Mouse (Mus musculus): ENCODE data around the gene Itfg2. TPM values are rescaled to one million over a fixed set of nuclear protein-coding genes. Genes with fewer than 3 reads are reported as not detected.
A peak's percentile ranks its signal among the peaks of the same experiment; 100 is the strongest.

Itfg2 gene
- polyA plus RNA-seq, 1 experiment from 2014 or later = 28.4 TPM

DNA sequence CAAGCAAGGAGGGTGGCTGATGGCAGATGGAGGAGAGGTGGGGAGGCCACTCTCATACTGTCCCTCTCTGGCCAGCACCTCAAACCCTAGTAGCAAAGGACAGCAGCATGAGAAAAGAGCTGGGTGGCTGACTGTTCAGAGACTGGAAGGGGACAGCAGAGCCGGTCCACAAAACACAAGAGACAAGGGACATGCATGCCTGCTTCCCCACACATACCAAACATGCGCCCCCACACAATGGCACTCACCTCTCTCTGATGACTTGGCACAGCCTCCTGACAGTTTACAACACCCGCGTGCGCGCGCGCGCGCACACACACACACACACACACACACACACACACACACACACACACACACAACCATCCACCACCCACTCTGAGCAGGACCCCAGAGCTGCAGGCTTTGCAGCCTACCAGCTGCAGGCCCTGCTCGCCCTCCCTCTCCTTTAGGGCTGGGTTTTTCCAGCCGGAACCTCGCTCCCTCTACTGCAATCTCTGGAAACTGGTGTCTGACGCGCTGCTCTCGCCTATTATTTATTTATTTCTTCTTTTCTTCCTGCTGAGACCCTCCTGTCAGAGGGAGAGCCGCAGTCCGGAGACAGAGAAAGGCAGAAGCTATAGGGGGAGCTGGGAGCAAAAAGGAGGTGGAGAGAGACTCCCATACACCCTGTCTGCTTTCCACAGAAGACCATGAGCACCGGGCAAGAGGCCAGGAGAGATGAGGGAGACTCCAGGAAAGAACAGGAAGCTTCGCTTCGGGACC is 25.1 kb downstream of the Itfg2 start:
- H3K36me3 ChIP-seq (ENCODE audit: control insufficient read depth, insufficient read depth, low read length) = no peaks in the 10 kb centered on the region
- no peaks in the 10 kb centered on the region for H3K27me3 ChIP-seq (ENCODE audit: control insufficient read depth, insufficient read depth, low read length)
- WGBS = 28% methylated on average over 19 of the region's 21 CpGs
- peak overlapping the region; percentile 10 to 23; a peak in 2 of 4 replicates for H3K4me3 ChIP-seq (ENCODE audit: control insufficient read depth in 1 of 2, insufficient read depth in 1 of 2, low read depth in 1 of 2, low read length in 2 of 2)
- peaks cover 5 to 13% of the 10 kb centered on the region in 2 experiments; a peak in 3 of 4 replicates for H3K4me1 ChIP-seq (ENCODE audit: control insufficient read depth in 2 of 2, insufficient read depth in 2 of 2, low read length in 2 of 2)
- ATAC-seq (ENCODE audit: insufficient number of reproducible peaks, insufficient read depth, low FRiP score, low read depth) = peak; percentile 51
- H3K27ac ChIP-seq (replicated peaks in 1 of 2; ENCODE audit: control insufficient read depth in 1 of 2, insufficient read depth in 1 of 2, low read depth in 2 of 2, low read length in 2 of 2) = no peak overlapping the region
- H3K4me2 ChIP-seq (ENCODE audit: low read length) = peak overlapping the region; percentile 53
- no peaks in the 10 kb centered on the region for H3K9me3 ChIP-seq (ENCODE audit: control insufficient read depth, low read length)
- peak overlapping the region; percentile 42 for H3K9ac ChIP-seq (ENCODE audit: low read length)

GRCm38 (mm10) chr6:128398996-128399395 is 25.7 kb downstream of the Itfg2 start, which contains the start of gene Nrip2:
TSS of gene Nrip2 (plus strand) at chr6:128399296.
- Histone ChIP-seq H3K27me3 (ENCODE audit: control insufficient read depth, insufficient read depth, low read length) (no peaks in the 10 kb centered on the region), H3K4me3 (ENCODE audit: control insufficient read depth in 1 of 2, insufficient read depth in 1 of 2, low read depth in 1 of 2, low read length in 2 of 2) (peak within 1 kb of the TSS; percentile 10 to 23; a peak in 2 of 4 replicates), H3K36me3 (ENCODE audit: control insufficient read depth, insufficient read depth, low read length) (no peaks in the 10 kb centered on the region), H3K4me2 (ENCODE audit: low read length) (peak within 1 kb of the TSS; percentile 53), H3K9ac (ENCODE audit: low read length) (peak within 1 kb of the TSS; percentile 42), H3K4me1 (ENCODE audit: control insufficient read depth in 2 of 2, insufficient read depth in 2 of 2, low read length in 2 of 2) (peaks cover 5 to 13% of the 10 kb centered on the region in 2 experiments; a peak in 3 of 4 replicates), H3K27ac (replicated peaks in 1 of 2; ENCODE audit: control insufficient read depth in 1 of 2, insufficient read depth in 1 of 2, low read depth in 2 of 2, low read length in 2 of 2) (no peak within 1 kb of the TSS), H3K9me3 (ENCODE audit: control insufficient read depth, low read length) (no peaks in the 10 kb centered on the region)
- no peak for ATAC-seq (ENCODE audit: insufficient number of reproducible peaks, insufficient read depth, low FRiP score, low read depth)
- WGBS = 45% methylated on average over 3 of the region's 3 CpGs

DNA sequence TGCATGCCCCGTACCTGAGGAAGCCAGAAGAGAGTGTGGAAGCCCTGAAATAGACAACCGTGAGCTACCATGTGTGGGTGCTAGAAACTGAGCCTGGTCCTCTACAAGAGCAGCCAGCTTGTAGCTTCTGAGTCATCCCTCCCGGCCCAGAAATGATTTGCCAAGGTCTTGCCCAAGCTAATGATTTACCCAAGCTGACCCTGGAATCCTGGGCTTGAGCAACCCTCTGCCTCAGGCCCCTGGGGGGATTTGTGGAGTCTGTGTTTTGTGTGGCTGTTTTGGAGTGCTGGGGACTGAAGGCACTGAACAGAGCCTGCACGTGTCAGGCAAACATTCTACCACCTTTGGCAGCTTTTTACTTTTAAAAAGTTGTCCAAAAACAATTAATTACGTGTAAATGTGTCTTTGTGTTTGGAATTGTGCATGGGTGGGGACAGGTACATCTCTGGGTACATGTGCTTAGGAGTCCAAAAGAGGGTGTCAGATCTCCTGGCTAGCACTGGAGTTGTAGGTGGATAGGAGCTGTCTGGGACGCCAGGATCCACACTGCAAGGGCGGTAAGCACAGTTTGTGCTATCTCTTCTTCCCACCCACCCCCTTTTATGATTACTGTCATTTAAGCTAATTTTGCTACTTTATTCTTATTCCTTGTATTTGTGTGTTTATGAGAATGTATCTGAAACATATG is 27.0 kb downstream of the Itfg2 start:
- WGBS = 77% methylated on average over 7 of the region's 7 CpGs

DNA sequence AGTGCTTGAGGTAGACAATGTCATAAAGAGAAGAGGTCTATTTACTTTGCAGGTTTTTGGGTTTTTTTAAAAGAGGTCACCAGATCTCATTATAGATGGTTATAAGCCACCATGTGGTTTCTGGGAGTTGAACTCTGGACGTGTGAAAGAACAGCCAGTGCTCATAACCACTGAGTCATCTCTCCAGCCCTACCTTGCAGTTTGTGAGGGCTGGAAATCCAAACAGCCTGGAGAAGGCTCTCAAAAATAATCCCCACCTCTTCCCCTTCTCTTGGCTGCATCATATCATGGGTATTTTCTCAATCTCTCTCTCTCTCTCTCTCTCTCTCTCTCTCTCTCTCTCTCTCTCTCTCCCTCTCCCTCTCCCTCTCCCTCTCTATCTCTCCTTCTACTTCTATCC is 34.0 kb downstream of the Itfg2 start:
- H3K9me3 ChIP-seq (ENCODE audit: control insufficient read depth, low read length) = no peaks in the 10 kb centered on the region
- no peaks in the 10 kb centered on the region for H3K27me3 ChIP-seq (ENCODE audit: control insufficient read depth, insufficient read depth, low read length)
- H3K9ac ChIP-seq (ENCODE audit: low read length) = no peak overlapping the region
- 68% methylated on average over 1 of the region's 1 CpGs for WGBS
- no peaks in the 10 kb centered on the region for H3K36me3 ChIP-seq (ENCODE audit: control insufficient read depth, insufficient read depth, low read length)
- no peaks in the 10 kb centered on the region; a peak in 1 of 4 replicates for H3K4me1 ChIP-seq (ENCODE audit: control insufficient read depth in 2 of 2, insufficient read depth in 2 of 2, low read length in 2 of 2)
- no peak for ATAC-seq (ENCODE audit: insufficient number of reproducible peaks, insufficient read depth, low FRiP score, low read depth)
- H3K4me3 ChIP-seq (ENCODE audit: control insufficient read depth in 1 of 2, insufficient read depth in 1 of 2, low read depth in 1 of 2, low read length in 2 of 2) = no peak overlapping the region
- no peak overlapping the region for H3K27ac ChIP-seq (replicated peaks in 1 of 2; ENCODE audit: control insufficient read depth in 1 of 2, insufficient read depth in 1 of 2, low read depth in 2 of 2, low read length in 2 of 2)
- H3K4me2 ChIP-seq (ENCODE audit: low read length) = no peak overlapping the region

More for the DNA sequence above, 27.0 kb downstream of the Itfg2 start:
- Histone ChIP-seq H3K4me1 (ENCODE audit: control insufficient read depth in 2 of 2, insufficient read depth in 2 of 2, low read length in 2 of 2) (peaks cover 5 to 13% of the 10 kb centered on the region in 2 experiments; a peak in 3 of 4 replicates), H3K36me3 (ENCODE audit: control insufficient read depth, insufficient read depth, low read length) (no peaks in the 10 kb centered on the region), H3K4me3 (ENCODE audit: control insufficient read depth in 1 of 2, insufficient read depth in 1 of 2, low read depth in 1 of 2, low read length in 2 of 2) (no peak overlapping the region), H3K27me3 (ENCODE audit: control insufficient read depth, insufficient read depth, low read length) (no peaks in the 10 kb centered on the region), H3K9me3 (ENCODE audit: control insufficient read depth, low read length) (no peaks in the 10 kb centered on the region), H3K4me2 (ENCODE audit: low read length) (no peak overlapping the region), H3K9ac (ENCODE audit: low read length) (no peak overlapping the region), H3K27ac (replicated peaks in 1 of 2; ENCODE audit: control insufficient read depth in 1 of 2, insufficient read depth in 1 of 2, low read depth in 2 of 2, low read length in 2 of 2) (no peak overlapping the region)
- ATAC-seq (ENCODE audit: insufficient number of reproducible peaks, insufficient read depth, low FRiP score, low read depth) = no peak

DNA sequence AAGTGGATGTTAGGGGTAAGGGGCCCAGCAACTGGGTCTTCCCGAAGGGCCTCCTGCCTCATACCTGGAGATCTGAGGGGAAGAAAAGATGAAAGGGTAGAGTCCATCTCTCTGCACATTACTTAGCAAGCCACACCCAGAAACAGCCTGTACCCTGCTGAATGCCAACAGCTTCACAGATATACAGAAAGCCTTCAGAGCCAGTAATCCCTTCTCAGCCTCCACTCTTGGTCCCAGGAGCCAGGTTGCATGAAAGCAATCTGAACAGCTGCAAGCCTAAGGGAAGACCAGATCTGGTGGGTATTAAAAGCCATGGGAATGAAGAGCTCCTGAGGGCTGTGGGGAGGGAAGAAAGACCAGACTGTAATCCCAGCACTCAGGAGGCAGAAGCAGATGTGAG is 35.5 kb downstream of the Itfg2 start:
- ATAC-seq (ENCODE audit: insufficient number of reproducible peaks, insufficient read depth, low FRiP score, low read depth) = no peak
- 78% methylated on average over 1 of the region's 1 CpGs for WGBS

GRCm38 (mm10) chr6:128385026-128385425 is 39.7 kb downstream of the Itfg2 start:
- 49% methylated on average over 1 of the region's 1 CpGs for WGBS
- no peak for ATAC-seq (ENCODE audit: insufficient number of reproducible peaks, insufficient read depth, low FRiP score, low read depth)
- Histone ChIP-seq H3K4me3 (ENCODE audit: control insufficient read depth in 1 of 2, insufficient read depth in 1 of 2, low read depth in 1 of 2, low read length in 2 of 2) (no peak overlapping the region), H3K4me2 (ENCODE audit: low read length) (no peak overlapping the region), H3K27ac (replicated peaks in 1 of 2; ENCODE audit: control insufficient read depth in 1 of 2, insufficient read depth in 1 of 2, low read depth in 2 of 2, low read length in 2 of 2) (no peak overlapping the region), H3K36me3 (ENCODE audit: control insufficient read depth, insufficient read depth, low read length) (no peaks in the 10 kb centered on the region), H3K27me3 (ENCODE audit: control insufficient read depth, insufficient read depth, low read length) (no peaks in the 10 kb centered on the region), H3K9ac (ENCODE audit: low read length) (no peak overlapping the region), H3K9me3 (ENCODE audit: control insufficient read depth, low read length) (no peaks in the 10 kb centered on the region), H3K4me1 (ENCODE audit: control insufficient read depth in 2 of 2, insufficient read depth in 2 of 2, low read length in 2 of 2) (no peaks in the 10 kb centered on the region)

More for the DNA sequence above, 35.5 kb downstream of the Itfg2 start:
- no peak overlapping the region for H3K9ac ChIP-seq (ENCODE audit: low read length)
- H3K36me3 ChIP-seq (ENCODE audit: control insufficient read depth, insufficient read depth, low read length) = no peaks in the 10 kb centered on the region
- H3K9me3 ChIP-seq (ENCODE audit: control insufficient read depth, low read length) = no peaks in the 10 kb centered on the region
- H3K4me2 ChIP-seq (ENCODE audit: low read length) = no peak overlapping the region
- no peaks in the 10 kb centered on the region; a peak in 1 of 4 replicates for H3K4me1 ChIP-seq (ENCODE audit: control insufficient read depth in 2 of 2, insufficient read depth in 2 of 2, low read length in 2 of 2)
- no peak overlapping the region for H3K27ac ChIP-seq (replicated peaks in 1 of 2; ENCODE audit: control insufficient read depth in 1 of 2, insufficient read depth in 1 of 2, low read depth in 2 of 2, low read length in 2 of 2)
- no peak overlapping the region for H3K4me3 ChIP-seq (ENCODE audit: control insufficient read depth in 1 of 2, insufficient read depth in 1 of 2, low read depth in 1 of 2, low read length in 2 of 2)
- H3K27me3 ChIP-seq (ENCODE audit: control insufficient read depth, insufficient read depth, low read length) = no peaks in the 10 kb centered on the region

- H3K4me3 ChIP-seq (ENCODE audit: control insufficient read depth in 1 of 2, insufficient read depth in 1 of 2, low read depth in 1 of 2, low read length in 2 of 2) = no peak overlapping the region
- H3K27ac ChIP-seq (replicated peaks in 1 of 2; ENCODE audit: control insufficient read depth in 1 of 2, insufficient read depth in 1 of 2, low read depth in 2 of 2, low read length in 2 of 2) = no peak overlapping the region
- WGBS = 75% methylated on average over 7 of the region's 7 CpGs
- H3K27me3 ChIP-seq (ENCODE audit: control insufficient read depth, insufficient read depth, low read length) = no peaks in the 10 kb centered on the region
- ATAC-seq (ENCODE audit: insufficient number of reproducible peaks, insufficient read depth, low FRiP score, low read depth) = no peak
- no peak overlapping the region for H3K9ac ChIP-seq (ENCODE audit: low read length)
- no peaks in the 10 kb centered on the region for H3K4me1 ChIP-seq (ENCODE audit: control insufficient read depth in 2 of 2, insufficient read depth in 2 of 2, low read length in 2 of 2)
- no peak overlapping the region for H3K4me2 ChIP-seq (ENCODE audit: low read length)
- no peaks in the 10 kb centered on the region for H3K36me3 ChIP-seq (ENCODE audit: control insufficient read depth, insufficient read depth, low read length)
- no peaks in the 10 kb centered on the region for H3K9me3 ChIP-seq (ENCODE audit: control insufficient read depth, low read length)
These were observed 41.0 kb downstream of the Itfg2 start for GRCm38 (mm10) chr6:128383752-128384151.

Measured in heart, embryonic 14.5 days (tissue).